Mouse (Mus musculus) hindbrain, embryonic 16.5 days (tissue): ENCODE data around the gene 1700067K01Rik. TPM values are rescaled to one million over a fixed set of nuclear protein-coding genes. Genes with fewer than 3 reads are reported as not detected.
A peak's percentile ranks its signal among the peaks of the same experiment; 100 is the strongest.

Experiments
- ATAC-seq: fragments of 200-750 bp; cut with Nextera tagmentation; 2 replicates; pipeline ENCODE4 v1.8.0; 2017; ENCODE audit warnings: moderate TSS enrichment, moderate library complexity
- H3K27ac ChIP-seq: fragments of 300-500 bp; sonication (generic); 2 replicates; pipeline ENCODE4 v1.5.1; 2014; ENCODE audit warnings: low read depth, mild to moderate bottlenecking, control low read depth, low read length, moderate library complexity
- H3K27me3 ChIP-seq: fragments of 300-500 bp; sonication (generic); replicated peaks from 2 replicates; pipeline ENCODE4 v1.6.1; 2014; ENCODE audit warnings: low read length; ENCODE audit not compliant: control insufficient read depth, insufficient read depth
- H3K36me3 ChIP-seq: fragments of 300-500 bp; sonication (generic); 2 replicates; pipeline ENCODE4 v1.6.1; 2014; ENCODE audit warnings: mild to moderate bottlenecking, low read length, moderate library complexity, mixed read lengths; ENCODE audit not compliant: control insufficient read depth, insufficient read depth
- H3K4me1 ChIP-seq: fragments of 300-500 bp; sonication (generic); 2 replicates; pipeline ENCODE4 v1.6.1; 2014; ENCODE audit warnings: low read depth, low read length; ENCODE audit not compliant: control insufficient read depth, insufficient read depth
- H3K4me2 ChIP-seq: fragments of 300-500 bp; sonication (generic); 2 replicates; pipeline ENCODE4 v1.6.1; 2014; ENCODE audit warnings: mild to moderate bottlenecking, low read length, control low read depth, moderate library complexity
- H3K4me3 ChIP-seq: fragments of 300-500 bp; sonication (generic); 2 replicates; pipeline ENCODE4 v1.5.1; 2014; ENCODE audit warnings: mild to moderate bottlenecking, low read length, control low read depth, moderate library complexity
- H3K9ac ChIP-seq: fragments of 300-500 bp; sonication (generic); 2 replicates; pipeline ENCODE4 v1.6.1; 2014; ENCODE audit warnings: low read depth, mild to moderate bottlenecking, control low read depth, low read length, moderate library complexity
- H3K9me3 ChIP-seq: fragments of 300-500 bp; sonication (generic); 2 replicates; pipeline ENCODE4 v1.6.1; 2014; ENCODE audit warnings: mild to moderate bottlenecking, low read length, moderate library complexity; ENCODE audit not compliant: control insufficient read depth
- WGBS: fragments of 180-500 bp; shearing (Covaris S2); extraction: QIAGEN DNeasy Blood & Tissue Kit; methylation state at CpG from one replicate; pipeline ENCODE4 v1.1.7; 2014; 5-methylcytosine and 5-hydroxymethylcytosine counted together
- polyA plus RNA-seq: library from polyadenylated mRNA; unstranded; fragments of >200 nt; fragmentation: Nextera tagmentation; extraction: Ambion mirVana; gene quantifications from 2 replicates; pipeline ENCODE4 v1.2.1, GENCODE M21; 2015

The 1700067K01Rik gene
- polyA plus RNA-seq, 1 experiment from 2014 or later, result 0.90 TPM

DNA sequence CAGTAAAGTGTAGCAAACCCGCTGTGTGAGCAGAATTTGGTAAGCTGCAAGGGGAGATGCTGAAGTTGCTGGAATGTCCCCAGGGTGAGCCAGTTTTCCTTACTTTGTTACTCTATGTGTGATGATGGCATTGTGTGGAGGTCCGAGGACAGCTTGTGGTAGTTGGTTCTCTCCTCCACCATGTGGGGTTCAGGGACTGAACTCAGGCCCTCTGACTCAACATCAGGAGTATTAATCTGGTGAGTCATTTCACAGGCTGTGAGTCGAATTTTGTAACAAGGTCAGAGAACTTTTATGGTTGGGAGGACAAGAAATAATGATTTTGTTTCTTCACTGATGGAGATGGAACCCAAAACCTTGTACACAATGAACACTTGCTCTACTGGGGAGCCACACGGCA lies 31.5 kb downstream of the 1700067K01Rik start:
- H3K4me2 ChIP-seq, result no peak overlapping the region
- no peak overlapping the region for H3K9ac ChIP-seq
- H3K36me3 ChIP-seq, result no peaks in the 10 kb centered on the region
- H3K27ac ChIP-seq, result no peak overlapping the region
- ATAC-seq, result no peak
- no peaks in the 10 kb centered on the region for H3K9me3 ChIP-seq
- no peaks in the 10 kb centered on the region; the same call in 1 of the 2 replicates for H3K27me3 ChIP-seq
- no peak overlapping the region for H3K4me3 ChIP-seq
- H3K4me1 ChIP-seq, result no peaks in the 10 kb centered on the region
- WGBS, result 74% methylated on average over 4 of the region's 4 CpGs

DNA sequence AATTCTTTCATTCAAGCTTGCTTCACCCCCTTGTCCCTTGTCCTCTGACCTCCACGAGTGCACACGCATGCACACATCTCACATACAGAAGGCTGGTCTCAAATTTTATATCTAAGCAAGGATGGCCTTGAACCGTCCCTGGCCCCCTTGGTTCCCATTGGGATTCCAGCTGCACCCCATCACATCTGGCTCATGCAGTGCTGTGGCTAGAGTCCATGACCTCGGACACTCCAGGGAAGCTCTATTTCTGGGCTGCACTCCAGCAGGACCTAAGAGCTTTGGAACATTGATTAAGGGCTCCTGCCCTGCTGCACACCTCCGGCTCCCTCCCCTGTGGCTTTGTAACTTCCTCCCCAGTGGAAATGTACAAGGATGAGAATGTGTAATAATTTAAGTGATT lies 36.7 kb downstream of the 1700067K01Rik start:
- Histone ChIP-seq H3K4me2 (no peak overlapping the region), H3K4me1 (peaks cover 10% of the 10 kb centered on the region), H3K27me3 (peaks cover 22% of the 10 kb centered on the region), H3K27ac (no peak overlapping the region), H3K4me3 (no peak overlapping the region), H3K9me3 (no peaks in the 10 kb centered on the region), H3K36me3 (no peaks in the 10 kb centered on the region), H3K9ac (no peak overlapping the region)
- WGBS, result 72% methylated on average over 5 of the region's 5 CpGs
- ATAC-seq, result no peak

DNA sequence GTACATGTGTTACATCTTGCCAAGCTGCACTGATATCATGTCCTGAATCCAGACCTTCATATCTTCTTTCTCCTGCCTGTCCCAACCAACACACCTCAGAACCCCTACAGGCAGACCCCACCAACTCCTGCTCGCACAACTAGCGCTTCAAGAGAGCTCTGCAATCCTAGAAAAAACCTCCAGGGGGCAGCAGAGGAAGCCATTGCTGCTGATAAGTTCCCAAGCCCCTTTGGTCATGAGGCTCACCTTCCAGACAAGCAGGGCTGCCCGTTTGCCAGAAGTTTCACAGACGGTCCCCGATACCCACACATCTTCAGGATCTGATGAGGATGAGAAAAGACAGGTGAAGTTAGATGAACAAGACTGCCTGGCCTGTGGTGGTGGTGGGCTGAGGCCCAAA lies 37.7 kb downstream of the 1700067K01Rik start:
- Histone ChIP-seq H3K4me2 (no peak overlapping the region), H3K9ac (no peak overlapping the region), H3K27me3 (peaks cover 33% of the 10 kb centered on the region), H3K36me3 (no peaks in the 10 kb centered on the region), H3K9me3 (no peaks in the 10 kb centered on the region), H3K4me1 (peaks cover 10% of the 10 kb centered on the region), H3K27ac (no peak overlapping the region), H3K4me3 (no peak overlapping the region)
- ATAC-seq, result peak; percentile 28; the same call in 1 of the 2 replicates
- WGBS, result 11% methylated on average over 5 of the region's 5 CpGs

DNA sequence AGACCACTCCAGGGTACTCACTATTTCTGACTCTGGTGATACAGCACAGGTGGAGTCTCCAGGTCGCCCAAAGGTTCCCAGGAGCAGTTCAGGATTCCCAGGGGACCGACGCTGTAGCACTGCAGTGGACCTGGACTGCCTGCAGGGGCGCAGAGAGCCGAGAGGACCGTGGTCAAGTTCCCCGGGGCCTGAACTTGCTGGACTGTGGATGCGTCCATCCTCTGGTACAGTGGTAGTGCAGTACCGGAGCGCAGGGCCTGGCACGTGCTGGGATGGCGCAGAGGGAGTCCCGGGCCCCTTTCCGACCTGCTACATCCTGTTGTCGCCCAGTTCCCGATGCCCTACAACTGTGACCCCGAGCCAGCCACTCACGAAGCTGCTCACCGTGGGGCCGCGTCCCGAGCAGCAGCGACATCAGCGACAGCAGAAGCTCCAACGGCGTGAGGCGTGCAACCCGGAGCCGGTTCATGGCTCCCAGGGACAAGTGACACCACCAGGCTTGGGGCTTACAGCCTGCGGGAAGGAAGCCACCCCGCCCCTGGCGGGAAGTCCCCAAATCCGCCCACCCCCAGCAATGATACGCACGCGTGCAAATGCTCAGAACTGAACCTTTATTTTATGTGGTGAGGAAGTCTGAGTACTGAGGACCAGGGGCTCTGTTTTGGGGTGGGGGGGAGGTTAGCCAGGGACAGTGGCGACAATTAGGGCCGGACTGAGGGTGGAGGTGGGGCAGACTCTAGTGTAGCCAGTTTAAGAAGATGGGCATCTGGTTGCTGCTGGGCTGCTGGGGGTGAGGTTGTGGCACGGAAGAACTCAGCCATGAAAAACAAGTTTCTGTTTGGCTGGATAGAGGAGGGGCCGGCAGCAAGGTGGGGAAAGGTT lies 41.0 kb downstream of the 1700067K01Rik start, which contains the start of gene Il27ra:
Gene Il27ra, minus strand, starts transcription at position 524 of the 882 bp plus-strand sequence.
- H3K4me2 ChIP-seq, result peak within 1 kb of the TSS; percentile 72
- H3K9ac ChIP-seq, result peak within 1 kb of the TSS; percentile 43
- ATAC-seq, result peak; percentile 63
- H3K27me3 ChIP-seq, result peaks cover 45% of the 10 kb centered on the region
- H3K4me1 ChIP-seq, result peaks cover 12% of the 10 kb centered on the region
- no peaks in the 10 kb centered on the region for H3K36me3 ChIP-seq
- peak within 1 kb of the TSS; percentile 36 for H3K4me3 ChIP-seq
- no peaks in the 10 kb centered on the region for H3K9me3 ChIP-seq
- WGBS, result 3% methylated on average over 40 of the region's 40 CpGs
- no peak within 1 kb of the TSS for H3K27ac ChIP-seq

DNA sequence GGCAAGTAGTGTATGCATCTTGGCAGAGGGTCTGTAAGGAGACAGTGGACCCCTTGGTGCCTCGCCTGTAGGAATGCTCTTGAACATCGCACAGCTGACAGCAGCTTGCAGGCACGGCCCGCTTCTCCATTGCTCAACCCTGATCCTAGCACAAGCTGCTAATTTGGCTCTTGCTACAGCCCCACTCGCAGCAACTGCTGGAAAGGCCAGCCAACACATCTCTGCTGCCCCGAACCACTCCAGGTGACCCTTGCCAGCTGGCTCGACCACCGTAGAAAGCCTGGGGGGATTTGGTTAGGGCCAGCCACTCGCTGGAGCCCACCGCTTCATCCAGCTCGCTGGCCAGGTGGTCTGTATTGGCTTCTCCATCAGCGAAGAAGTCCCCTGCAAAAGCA lies 41.6 kb downstream of the 1700067K01Rik start:
- H3K9ac ChIP-seq, result no peak overlapping the region
- H3K27me3 ChIP-seq, result peaks cover 45% of the 10 kb centered on the region
- no peaks in the 10 kb centered on the region for H3K36me3 ChIP-seq
- H3K9me3 ChIP-seq, result no peaks in the 10 kb centered on the region
- H3K4me1 ChIP-seq, result peaks cover 12% of the 10 kb centered on the region
- WGBS, result 22% methylated on average over 12 of the region's 12 CpGs
- H3K27ac ChIP-seq, result no peak overlapping the region
- peak overlapping the region; percentile 72 for H3K4me2 ChIP-seq
- H3K4me3 ChIP-seq, result peak overlapping the region; percentile 36; the same call in 1 of the 2 replicates
- ATAC-seq, result peak; percentile 55; the same call in 1 of the 2 replicates

DNA sequence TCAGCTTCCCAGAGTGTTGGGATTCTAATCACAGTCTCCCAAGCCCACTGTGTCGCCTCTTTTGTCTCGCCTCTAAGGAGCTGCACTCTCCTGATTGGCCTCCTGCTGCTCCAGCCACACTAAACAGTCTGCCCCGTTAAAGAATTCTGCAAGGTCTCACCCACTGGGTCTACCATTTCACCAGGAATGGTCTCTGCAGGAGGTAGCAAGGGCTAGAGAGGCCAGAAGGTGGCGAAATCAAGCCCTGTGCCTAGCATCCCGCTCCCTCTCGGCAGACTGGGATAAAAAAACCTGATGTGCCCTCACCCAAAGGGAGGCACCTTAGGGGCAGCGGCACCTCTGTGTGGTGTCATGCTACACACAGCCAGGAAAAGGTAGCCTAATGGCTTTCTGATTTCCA lies 42.8 kb downstream of the 1700067K01Rik start:
- ATAC-seq, result no peak
- Histone ChIP-seq H3K27ac (no peak overlapping the region), H3K4me1 (peaks cover 12% of the 10 kb centered on the region), H3K36me3 (no peaks in the 10 kb centered on the region), H3K27me3 (peaks cover 45% of the 10 kb centered on the region), H3K4me3 (no peak overlapping the region), H3K9ac (no peak overlapping the region), H3K9me3 (no peaks in the 10 kb centered on the region), H3K4me2 (no peak overlapping the region)
- WGBS, result 5% methylated on average over 7 of the region's 7 CpGs

DNA sequence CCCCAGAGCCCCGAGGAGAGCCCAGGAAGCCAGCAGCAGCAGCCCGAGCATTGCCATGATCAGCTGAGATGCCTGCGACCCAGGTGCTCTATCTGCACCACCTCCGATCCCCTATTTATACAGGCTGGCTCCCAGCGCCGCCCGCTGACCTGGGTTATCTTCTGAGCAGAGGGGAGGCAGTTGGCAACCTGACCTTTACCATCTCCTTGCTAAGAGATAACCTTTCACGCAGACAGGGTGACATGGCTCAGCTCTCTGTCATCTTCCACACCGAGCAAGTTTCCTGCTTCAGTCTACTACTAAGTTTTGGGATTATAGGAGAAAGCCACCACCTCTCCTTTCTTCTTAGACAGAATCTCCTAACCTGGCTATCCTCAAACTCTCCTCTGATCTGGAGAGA lies 43.6 kb downstream of the 1700067K01Rik start, which contains the start of gene Rln3:
Gene Rln3, minus strand, starts transcription at position 101 of the 400 bp plus-strand sequence.
- Histone ChIP-seq H3K9ac (no peak within 1 kb of the TSS), H3K27me3 (peaks cover 45% of the 10 kb centered on the region), H3K4me2 (no peak within 1 kb of the TSS), H3K27ac (no peak within 1 kb of the TSS), H3K4me3 (no peak within 1 kb of the TSS), H3K9me3 (no peaks in the 10 kb centered on the region), H3K36me3 (no peaks in the 10 kb centered on the region), H3K4me1 (peaks cover 12% of the 10 kb centered on the region)
- 9% methylated on average over 9 of the region's 9 CpGs for WGBS
- ATAC-seq, result no peak

DNA sequence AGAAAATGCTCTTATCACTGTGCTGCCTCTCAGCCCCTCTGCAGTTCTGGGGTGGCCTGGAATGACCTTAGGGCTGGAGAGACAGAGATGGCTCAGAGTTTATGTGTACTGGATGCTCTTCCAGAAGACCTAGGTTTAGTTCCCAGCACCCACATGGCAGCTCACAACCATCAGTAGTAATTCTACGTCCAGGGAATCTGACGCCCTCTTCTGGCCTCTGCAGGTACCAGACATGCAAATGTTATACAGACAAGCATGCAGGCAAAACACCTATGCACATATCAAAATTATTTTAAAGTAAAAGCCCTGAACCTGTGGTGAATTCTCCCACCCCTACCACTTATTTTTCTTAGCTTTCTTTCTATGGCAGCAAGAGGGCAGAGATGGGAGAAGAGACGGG lies 45.2 kb downstream of the 1700067K01Rik start:
- Histone ChIP-seq H3K4me2 (no peak overlapping the region), H3K4me1 (peaks cover 12% of the 10 kb centered on the region), H3K27me3 (peaks cover 36% of the 10 kb centered on the region), H3K4me3 (no peak overlapping the region), H3K36me3 (no peaks in the 10 kb centered on the region), H3K9ac (no peak overlapping the region), H3K27ac (no peak overlapping the region), H3K9me3 (no peaks in the 10 kb centered on the region)
- WGBS, result 89% methylated on average over 3 of the region's 3 CpGs
- no peak for ATAC-seq

DNA sequence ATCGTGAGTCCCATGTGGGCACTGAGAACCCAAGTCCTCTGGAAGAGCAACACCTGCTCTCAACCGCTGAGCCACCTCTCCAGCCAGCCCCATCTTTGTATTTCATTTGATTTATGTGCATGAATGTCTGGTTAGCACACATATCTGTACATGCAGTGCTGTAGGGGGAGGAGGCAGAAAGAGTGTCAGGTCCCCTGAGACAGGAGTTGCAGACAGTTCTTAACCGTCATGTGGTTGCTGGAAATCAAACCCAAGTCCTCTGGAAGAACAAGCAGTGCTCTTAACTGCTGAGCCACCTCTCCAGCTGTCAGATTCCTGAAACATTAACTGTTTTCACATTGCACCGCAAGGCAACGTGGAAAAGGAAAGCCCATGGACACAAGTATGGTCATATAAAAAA lies 46.9 kb downstream of the 1700067K01Rik start:
- Histone ChIP-seq H3K9me3 (no peaks in the 10 kb centered on the region), H3K9ac (no peak overlapping the region), H3K4me3 (no peak overlapping the region), H3K36me3 (no peaks in the 10 kb centered on the region), H3K27me3 (peaks cover 21% of the 10 kb centered on the region), H3K4me1 (0 out of 2 replicates have a peak, but pooled peaks cover 2% of the 10 kb centered on the region), H3K4me2 (no peak overlapping the region), H3K27ac (no peak overlapping the region)
- no peak for ATAC-seq
- 78% methylated on average over 5 of the region's 5 CpGs for WGBS
